Mouse (Mus musculus) testis, postnatal 14 days (tissue): ENCODE measurements around the gene Gm21988.

Experiments used
- DNase-seq: peaks from one replicate; pipeline ENCODE4 v3.0.0; 2021; ENCODE audit warnings: low spot score

The Gm21988 gene

DNA sequence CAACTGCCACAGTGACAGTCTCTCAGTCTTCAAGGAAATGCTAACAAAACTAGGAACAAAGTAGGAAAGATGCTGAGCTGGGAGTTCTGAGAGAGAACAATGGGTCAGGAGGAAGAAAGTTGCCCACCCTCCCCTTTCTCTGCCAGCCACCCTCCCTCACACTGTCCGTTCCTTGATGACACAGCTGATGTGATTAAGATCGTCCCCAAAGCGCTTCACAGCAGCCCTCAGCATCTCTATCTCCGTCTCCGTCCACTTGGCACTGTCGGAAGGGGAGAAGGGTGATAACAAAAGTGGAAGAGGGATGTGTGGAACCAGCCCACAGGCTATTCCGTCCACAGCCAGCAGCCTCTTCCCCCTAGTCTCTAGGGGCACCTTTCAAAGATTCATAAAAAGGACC lies 2.9 kb downstream of the Gm21988 start:
- DNase-seq: no peak

DNA sequence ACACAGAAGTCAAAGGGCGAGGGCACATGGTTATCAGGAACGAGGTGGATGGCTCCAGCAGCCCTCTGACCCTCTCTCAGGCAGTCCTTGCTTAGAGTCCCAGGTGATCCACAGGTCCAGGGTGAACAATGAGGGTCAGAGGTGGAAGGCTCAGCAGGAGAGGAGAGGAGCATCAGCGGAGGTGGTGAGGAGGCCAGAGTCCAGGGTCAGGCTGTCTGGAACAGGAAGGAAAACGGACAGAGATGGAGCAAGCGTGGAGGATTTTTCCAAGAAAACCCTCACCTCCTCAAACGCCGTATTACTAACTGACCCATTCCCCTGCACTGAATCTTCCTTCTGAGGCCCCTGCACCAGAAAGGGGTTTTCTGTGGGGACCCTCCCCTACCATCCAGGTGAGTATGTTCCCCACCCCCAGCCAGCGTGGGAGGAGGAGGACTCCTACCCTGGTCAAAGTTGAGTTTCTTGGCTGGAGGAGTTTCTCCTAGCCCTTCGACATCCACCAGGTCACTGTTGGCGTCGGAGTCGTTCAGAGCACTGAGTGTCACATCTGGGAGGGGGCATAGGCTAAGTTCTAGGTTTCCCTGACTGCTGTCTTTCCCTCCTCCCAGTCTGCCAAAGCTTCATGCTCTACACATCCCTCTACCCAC lies 4.3 kb downstream of the Gm21988 start:
- DNase-seq: no peak

DNA sequence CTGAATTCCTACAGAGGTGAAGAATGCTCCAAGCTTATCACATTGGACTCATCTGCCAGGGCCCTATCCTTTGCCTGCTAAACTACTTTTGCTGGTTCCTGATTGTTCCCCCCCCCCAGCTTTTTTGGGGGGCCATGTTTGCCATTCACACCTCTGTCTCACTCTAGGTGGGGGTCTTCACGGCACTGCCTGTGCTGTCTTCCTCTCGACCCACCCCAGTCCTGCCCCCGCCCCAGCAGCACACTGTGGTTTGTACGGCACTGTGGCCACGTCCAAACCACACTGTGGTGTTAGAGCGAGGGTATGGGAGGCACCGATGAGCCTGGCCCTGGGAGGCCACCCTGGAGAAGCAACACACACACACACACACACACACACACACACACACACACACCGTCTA lies 5.1 kb downstream of the Gm21988 start:
- no peak for DNase-seq

DNA sequence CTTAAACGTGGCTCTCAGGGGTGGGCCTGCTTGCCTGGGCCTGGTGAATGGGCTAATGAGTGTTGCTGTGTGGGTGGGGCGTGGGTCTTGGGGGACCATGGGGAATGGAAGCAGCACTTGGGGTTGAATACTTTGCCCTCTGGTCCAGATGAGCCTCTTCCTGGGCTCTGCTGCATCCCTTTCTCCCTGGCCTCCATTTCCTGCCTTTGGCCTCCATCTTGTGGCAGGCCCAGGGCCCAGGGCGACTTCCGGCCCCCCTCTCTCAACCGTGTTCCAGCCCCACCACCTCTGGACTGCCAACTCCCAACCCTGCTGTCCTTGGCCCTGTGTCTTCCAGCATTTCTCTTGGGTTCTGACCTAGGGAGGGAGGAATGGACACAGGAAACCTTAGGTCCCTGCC lies 5.6 kb downstream of the Gm21988 start:
- peak; percentile 59 for DNase-seq

DNA sequence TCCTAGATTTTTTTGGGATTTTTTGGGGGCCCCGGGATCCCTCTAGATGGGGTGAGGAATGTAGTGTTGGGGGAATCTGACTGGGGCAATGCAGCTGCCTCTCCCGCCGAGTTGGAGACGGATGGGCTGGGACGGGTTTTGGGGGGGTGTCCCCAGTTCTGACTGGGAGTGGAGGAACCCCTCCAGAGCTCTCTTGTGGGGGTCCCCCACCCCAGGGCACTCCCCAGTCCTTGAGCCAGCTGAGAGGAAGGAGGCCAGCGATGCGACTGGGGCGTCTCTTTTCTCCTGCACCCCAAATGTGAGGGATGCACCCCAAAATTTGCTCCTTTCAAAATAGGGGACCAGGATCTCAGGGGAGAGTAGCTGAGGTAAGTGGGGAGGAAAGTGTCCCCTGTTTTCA lies 6.6 kb downstream of the Gm21988 start:
- DNase-seq: no peak

DNA sequence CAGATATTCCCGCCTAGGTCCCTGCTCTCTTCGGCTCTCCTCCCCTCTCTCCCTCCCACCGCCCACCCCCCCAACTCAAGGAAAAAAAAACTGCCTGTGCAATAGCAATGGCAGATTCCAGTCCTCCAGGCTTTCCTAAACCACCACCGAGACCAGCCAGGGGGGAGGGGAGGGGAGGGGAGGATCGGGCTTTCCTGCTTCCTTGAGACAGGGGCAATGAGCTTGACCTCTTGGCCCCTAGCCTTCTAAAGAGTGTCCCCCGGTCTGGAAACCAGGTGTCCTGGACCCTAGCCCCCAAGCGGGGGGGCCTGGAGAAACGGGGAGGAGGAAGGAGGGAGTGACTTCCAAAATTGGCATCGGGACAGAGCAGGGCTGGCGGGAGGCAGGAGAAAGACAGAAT lies 7.1 kb downstream of the Gm21988 start:
- no peak for DNase-seq

DNA sequence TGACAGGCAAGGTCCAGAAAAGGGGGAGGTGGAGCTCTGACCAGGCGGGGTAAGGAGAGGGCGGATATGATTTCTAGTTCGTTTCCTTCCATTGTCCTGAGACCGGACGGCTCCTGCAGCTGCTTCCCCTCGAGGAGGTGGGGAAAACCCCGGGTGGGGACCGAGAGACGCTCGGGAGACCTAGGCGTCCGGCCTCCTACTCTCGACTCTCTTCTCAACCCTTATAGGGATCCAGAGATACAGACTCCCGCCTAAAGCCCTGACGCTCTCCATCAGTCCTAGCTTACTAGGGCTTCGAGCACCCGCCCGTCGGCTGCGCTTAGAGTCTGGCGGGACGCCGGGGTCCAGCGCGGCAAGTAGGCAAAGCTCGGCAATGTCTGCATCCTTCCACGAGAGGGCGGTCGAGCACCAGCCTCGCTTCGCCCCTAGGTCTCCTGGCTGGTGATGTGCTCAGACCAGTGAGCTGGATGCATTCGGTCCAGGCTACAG lies 9.3 kb downstream of the Gm21988 start:
- DNase-seq: peak; percentile 80

DNA sequence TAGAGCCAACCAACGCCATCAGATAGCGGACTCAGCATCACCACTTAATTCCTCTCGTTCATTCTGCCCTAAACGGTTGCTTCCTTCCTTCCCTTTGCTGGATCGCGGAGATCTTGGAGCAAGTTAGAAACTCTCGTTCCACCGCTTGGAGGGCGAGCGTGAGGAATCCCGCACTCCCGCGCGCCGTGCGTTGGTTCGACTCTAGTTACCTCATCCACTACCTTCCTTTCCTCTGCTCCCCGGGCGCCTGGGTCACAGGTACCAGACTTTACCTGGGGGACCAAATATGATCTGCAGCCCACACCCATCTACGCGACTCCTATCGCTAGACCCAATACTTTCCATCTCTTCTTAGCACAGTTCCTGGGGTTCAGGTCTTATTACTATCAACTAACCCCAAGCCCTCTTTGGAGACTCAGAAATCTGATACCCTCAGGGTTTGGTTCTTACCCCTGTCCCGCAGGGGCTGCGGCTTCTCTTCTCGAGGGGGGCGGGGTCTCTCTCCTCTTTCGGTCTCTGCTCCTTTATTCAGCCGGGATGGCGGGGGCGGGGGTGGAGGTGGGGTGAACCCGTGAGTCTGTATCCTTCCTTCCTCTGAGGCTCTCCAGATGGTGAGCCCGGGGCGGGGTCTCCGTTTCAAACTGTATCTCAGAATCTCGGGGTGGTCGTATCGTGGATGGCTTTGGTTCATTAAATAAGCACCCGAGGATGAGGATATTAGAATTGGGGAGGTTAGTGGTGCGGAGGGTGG lies 10.2 kb downstream of the Gm21988 start, which contains the start of gene Bcl6b:
Gene Bcl6b, minus strand, starts transcription at position 539 of the 751 bp plus-strand sequence.
- DNase-seq: no peak

DNA sequence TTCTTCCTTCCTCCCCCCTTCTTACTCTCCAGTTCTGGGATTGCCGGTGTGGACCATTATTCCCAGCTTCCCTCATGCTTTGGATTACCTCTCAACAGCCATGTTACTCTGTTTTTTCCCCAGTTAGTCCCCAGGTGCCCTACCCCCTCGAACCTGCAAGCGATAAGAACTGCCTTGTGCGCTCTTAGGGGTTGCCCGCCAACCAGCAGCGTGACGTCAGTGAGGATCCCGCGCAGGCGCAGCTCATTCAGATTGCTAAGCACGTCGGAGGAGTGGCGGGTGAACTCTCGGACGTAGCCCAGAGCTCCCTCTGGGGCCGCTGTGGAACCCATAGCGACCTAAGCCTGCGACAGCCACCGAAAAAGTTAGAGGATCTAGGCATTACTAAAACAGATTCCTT lies 10.8 kb downstream of the Gm21988 start:
- DNase-seq: peak; percentile 71

DNA sequence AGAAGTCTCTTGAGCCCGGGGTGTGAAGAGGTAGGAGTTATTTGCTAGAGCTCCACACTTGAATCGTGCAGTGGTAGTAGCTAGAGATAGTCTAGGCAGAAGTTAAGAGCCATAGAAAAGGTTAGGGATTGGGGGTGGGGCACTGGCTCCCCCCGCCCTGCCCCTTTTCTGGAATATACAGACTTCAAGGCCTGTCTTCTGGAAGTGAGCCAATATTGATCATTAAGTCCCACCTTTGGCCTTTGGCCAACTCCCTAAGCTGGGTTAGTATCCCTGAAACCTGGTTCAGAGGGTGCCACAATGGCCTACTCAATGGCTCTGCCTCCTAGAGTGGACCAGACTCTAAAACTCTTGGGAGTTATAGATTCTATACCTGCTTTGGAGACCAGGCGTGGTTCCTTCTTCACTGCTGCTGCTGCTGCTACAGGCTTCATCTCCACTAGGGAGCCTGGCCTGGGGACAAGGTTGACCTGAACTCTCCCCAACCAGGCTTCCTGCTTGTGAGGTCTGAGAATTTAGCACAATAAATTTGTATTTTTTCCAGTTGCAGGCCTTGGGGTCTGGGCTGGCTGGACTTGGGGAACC lies 11.9 kb downstream of the Gm21988 start:
- DNase-seq: no peak

DNA sequence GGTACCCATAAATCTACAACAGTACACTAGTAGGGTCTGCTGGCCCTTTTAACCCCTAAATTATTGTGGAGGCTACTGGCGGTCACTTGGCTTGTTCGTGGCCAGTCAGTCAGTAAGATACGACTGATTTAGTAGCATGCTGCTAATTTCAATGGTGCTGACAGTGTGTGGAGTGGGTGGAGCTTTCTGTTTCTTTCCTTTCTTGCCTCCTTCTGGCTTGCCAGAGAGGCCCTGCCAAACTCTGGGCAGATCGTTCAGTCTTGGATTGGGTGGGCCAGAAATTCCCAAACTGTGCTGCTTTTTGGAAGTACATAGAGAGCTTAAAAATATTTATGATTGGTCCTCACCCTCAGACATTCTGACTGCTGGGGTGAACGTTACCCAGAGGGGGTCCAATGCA lies 12.5 kb downstream of the Gm21988 start:
- no peak for DNase-seq

DNA sequence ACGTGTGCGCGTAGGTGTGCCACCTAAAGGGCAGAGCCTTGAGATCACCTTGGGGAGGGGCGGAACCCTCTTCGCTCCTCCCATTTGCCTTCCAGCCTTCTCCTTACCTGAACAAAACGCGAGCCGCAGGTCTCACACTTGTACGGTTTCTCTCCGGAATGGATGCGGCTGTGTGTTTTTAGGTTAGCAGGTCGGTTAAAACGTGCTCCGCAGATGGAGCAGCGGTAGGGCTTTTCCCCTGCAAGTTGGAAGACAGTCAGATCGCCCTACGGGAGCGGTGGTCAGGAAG lies 13.1 kb downstream of the Gm21988 start:
- DNase-seq: no peak

DNA sequence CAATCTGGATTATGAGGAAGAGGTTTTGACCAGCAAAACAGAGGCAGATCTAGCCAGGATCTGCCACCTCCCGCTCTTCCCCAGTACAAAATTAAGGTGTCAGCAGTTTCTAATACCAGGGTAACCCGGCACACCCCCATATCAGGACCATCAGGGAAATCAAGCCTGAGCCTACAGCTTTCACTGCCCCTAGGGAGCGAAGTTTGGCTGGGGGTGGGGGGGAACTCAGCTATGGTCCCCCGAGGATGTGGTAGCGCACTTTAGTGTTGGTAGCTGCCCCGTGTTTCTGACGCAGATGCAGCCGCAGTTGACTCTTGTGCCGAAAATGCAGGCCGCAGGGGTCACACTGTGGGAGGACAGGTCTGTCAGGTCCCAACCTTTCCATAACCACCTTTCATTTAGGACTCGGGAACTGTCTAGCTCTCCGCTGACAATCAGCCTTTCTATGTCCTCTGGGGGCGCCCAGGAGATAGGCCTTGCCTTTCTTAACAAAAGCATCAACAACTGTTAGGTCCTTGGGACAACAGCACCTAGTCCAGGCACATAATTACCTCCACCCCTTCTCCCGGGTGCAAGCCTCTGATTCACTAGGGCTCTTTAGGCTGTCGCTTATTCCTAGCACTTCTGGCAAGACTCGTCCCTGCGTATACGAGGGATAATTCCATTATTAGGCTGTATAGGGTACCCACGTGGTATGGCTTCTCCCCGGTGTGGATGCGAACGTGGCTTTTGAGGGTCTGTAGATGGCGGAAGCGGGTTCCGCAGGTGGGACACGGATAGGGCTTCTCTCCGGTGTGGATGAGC lies 13.6 kb downstream of the Gm21988 start:
- no peak for DNase-seq

DNA sequence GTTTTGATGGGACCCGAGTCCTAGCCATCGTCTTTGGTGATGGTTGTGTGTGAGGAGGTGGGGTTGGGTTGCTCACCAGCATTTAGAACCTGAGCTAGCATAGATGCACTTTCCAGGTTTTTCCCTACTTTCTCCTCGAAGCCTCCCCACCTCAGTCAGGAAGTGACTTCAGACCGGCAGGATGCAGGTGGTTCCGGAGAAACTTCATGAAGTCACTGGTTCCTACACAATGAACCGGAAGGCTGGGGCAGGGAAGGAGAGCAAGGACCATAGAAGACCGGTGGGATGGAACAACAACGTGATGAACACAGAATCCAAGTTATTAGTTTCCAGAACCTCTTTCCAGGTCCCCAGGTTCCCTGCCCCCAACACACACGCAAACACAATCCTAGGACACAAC lies 15.9 kb downstream of the Gm21988 start:
- DNase-seq: no peak

DNA sequence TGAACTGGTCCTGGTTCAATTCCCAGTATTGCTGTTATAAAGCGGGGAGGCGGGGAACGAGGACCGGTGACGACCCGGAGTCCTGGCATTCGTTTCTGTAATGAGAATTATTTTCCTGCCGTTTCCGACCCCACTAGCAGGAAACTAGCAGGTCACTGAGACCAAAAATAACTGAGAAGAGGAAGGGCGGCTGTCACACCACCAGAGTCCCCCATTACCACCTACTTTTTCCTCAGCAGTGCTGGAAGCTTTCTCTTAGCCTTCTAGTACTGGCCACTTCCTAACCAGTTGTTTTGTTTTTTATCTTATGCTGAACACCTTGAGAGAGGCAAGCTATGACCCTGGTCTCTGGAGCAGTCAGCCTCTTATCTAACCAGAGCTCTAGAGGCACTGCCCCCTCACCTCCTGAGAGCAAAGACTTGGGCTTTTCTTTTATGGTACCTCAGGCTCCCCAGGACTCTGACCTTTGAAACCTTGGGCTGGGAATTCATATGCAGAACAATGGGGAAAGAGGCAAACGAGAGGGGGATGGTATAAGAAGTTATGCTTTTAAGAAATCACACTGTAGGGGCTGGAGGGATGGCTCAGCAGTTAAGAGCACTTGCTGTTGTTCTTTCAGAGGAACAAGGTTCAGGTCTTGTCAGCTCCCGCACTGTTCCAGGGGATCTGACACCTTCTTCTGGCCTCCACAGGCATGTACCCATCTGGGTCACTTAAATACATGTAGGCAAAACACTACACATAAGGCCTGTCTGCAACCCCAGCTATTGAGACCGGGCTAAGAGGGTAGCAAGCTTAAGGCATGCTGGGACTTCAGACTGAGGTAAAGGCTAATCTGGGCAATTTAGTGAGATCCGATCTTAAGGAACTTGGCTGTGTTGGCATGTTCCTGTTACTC lies 17.8 kb downstream of the Gm21988 start:
- DNase-seq: no peak

DNA sequence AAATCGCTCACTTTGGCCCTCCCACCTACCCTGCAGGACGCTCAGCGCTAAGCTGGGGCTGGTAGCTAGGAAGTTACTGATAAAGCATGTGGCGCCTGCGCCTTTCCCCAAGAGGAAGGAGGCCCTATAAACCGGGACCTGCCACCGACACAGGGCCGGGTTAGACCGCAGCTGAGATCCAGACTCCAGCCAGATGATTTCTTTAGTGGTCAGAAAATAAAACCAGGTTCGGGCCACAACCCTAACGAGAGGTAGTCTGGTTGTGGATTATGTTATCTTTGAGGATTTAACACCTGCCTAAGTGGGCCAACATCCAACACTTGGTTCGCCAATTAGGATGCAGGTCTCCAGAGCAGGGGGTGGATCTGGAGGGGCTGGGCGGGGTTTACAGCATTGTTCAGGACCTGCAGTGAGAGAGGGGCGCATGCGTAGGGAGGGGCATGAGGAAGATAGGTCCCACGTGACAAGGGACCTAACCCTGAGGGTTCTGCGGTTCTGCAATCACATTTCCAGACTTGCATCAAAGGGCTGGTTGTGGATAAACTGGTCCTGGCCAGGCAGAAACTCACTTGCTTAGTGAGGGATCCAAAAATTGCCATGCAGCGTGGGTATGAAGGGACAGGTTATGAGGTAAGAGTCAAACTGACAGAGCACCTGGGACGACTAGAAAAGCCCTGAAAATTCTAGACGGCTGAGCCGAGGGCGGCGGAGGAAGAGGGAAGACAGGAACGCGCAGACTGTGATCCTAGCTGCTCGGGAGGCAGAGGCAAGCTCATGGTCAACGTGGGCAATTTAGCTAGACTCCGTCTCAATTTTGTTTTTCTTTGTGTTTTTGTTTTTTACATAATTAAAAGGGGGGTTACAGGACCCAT lies 18.7 kb downstream of the Gm21988 start, which contains the start of gene Slc16a13:
Gene Slc16a13, minus strand, starts transcription at position 334 of the 872 bp plus-strand sequence.
- DNase-seq: peak; percentile 92

DNA sequence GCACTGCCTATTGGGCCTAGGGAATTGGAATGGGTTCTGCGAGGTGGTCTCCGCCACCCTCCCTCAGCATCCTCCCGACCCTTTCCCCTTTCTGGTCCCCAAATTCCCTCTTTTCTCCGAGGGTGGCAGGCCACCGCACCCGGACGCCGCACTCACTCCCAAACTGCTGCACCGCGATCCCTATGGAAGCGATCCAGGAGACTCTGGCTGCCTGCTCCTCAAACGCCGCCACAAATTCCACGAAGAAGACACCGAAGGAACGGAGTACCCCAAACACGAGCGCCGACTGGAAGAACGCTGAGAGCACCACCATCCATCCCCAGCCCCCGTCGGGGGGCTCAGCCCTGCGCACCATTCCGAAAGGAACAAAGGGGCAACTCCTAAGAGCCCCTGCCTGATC lies 19.3 kb downstream of the Gm21988 start:
- DNase-seq: no peak

DNA sequence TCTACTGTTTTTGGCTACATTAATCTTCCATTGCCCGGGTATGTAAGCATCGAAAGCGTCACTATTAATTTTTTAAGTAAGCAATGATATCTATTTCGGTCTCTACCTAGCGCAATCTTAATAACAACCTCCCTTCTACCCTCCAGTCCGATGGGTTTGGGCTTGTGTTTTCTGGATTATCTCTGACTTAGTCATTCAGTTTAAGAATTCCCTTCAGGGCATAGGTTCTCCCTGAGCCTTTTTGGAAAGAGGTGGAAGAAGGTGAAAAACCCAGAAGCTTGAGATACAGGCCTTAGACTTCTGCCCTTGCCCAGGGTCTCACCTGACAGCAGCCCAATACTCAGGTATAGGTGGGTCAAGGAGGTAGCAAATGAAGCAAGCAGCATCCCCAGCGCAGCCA lies 19.8 kb downstream of the Gm21988 start:
- DNase-seq: no peak

DNA sequence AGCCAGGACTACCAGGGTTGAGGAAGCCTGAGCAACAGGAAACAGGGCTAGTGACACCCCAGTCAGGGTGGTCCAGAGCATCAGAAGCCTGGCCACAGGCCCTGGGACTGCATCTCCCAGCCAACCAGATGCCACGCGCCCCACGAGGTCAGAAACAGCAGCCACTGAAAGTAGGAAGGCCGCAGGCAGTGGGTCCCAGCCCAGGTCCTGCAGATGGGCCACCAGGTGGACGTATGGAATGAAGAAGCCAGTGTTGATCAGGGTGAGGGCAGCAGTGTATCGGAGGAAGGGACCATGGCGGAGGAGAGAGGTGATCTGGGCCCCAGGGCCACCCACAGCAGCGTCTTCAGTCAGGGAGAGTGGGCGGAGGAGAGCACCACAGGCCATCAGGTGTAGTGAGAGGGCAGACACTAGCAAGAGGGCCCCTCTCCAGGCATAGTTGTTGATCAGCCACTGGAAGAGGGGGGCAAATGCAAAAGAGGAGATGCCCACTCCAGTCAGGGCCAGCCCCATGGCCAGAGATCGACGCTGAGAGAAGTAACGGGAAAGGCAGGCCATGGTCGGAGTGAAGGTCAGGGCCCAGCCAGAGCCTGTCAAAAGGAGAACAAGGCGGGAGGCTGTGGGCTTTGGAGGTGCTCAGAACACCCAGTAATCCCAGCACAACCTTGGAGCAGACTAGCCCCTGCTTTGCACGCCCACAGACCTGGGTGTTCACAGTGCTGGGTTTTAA lies 20.7 kb downstream of the Gm21988 start:
- DNase-seq: no peak

DNA sequence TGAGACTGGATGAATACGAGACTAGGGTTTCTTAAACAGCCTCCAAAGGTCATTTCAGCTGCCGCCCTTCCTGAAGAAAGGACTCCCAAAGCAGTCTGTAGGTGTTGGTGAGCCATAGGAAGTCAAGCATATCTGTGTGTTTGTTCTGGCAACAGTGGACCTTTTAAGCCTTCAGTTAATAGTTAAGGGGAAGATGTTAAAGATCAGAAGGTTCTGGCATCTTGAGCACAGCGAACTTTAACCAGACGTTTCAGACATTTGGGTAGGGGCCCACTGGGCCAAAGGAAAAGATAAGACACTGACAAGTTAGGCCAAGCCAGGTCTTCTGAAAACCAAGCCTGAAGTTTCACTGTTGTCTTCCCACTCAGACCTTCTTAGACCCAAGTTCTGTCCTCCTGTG lies 21.6 kb downstream of the Gm21988 start:
- DNase-seq: no peak
